Comparison of ENCODE assay signal across 16 mouse cellular contexts in the genomic region with DNA sequence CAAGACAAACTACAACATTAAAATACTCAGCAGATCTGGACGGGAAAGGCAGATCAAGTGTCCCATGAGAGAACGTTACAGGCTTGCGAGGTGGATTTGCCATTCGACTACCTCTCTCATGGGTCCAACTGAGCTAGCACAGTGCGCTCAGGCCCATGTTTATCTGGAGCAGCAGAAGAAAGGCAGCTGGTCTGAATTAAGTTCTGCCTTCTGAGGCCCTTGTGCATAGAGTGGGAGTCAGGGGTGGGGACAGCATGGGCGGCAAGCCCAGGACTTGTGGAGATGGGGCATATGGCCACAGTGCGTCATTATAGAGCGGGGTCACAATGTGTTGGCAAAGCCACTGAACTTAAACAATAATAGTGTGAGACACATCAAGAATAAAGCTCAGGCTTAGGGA.
DNase-seq lines count a peak whose midpoint lies in the region; ATAC-seq lines count a peak whose summit lies in the region.
"Had no signal": no experiment of that assay in that cellular context is flagged by ENCODE, and none has a peak within 500 bp of the region (broad histone marks: within the 10 kb centered on the region; RNA-seq: fewer than 3 reads in every experiment).

No protein-coding gene starts in this region.

- no peaks in the 10 kb centered on the region for H3K27me3 ChIP-seq in stomach, embryonic 15.5 days (replicated peaks)
- H3K27me3 ChIP-seq: heart, embryonic 15.5 days; neural tube, embryonic 13.5 days; Patski had no signal

- H3K4me1 ChIP-seq in stomach, embryonic 15.5 days, result no peaks in the 10 kb centered on the region
- H3K4me1 ChIP-seq: heart, embryonic 15.5 days; neural tube, embryonic 13.5 days had no signal

- 0 out of 2 replicates have a peak, but pooled peaks have one; percentile 7 for ATAC-seq in stomach, embryonic 15.5 days (ENCODE audit: insufficient read depth, low FRiP score, low read depth)
- ATAC-seq: Patski had no signal

- H3K9ac ChIP-seq in stomach, embryonic 15.5 days, result no peak overlapping the region
- H3K9ac ChIP-seq: heart, embryonic 15.5 days; neural tube, embryonic 13.5 days had no signal

- H3K4me3 ChIP-seq in stomach, embryonic 15.5 days (replicated peaks), result no peak overlapping the region
- H3K4me3 ChIP-seq: heart, embryonic 15.5 days; neural tube, embryonic 13.5 days had no signal

- DNase-seq in kidney, postnatal 14 days, result peak; percentile 39
- no peak for DNase-seq in kidney, adult 8-10 months
- peak; percentile 41 for DNase-seq in testis, postnatal 10 days (ENCODE audit: low spot score)
- no peak for DNase-seq in testis, postnatal 14 days (ENCODE audit: low spot score)
- peak; percentile 30 to 37 for DNase-seq in heart, adult 9 months (ENCODE audit: low spot score in 2 of 2)
- DNase-seq in cerebellum, postnatal 25 days, result no peak
- no peak for DNase-seq in adrenal gland, postnatal 10 days
- DNase-seq: cerebellum, adult 2 months; right cerebral cortex, adult 18-20 months; thymus, postnatal 14 days had no signal

- WGBS in stomach, embryonic 15.5 days, result 62% methylated on average over 8 of the region's 8 CpGs

- H3K27ac ChIP-seq in stomach, embryonic 15.5 days, result no peak overlapping the region
- H3K27ac ChIP-seq: heart, embryonic 15.5 days; kidney, postnatal 0 days; neural tube, embryonic 13.5 days had no signal

- no peak overlapping the region for H3K4me2 ChIP-seq in stomach, embryonic 15.5 days
- H3K4me2 ChIP-seq: heart, embryonic 15.5 days; liver, embryonic 11.5 days; neural tube, embryonic 13.5 days had no signal

- no peaks in the 10 kb centered on the region for H3K36me3 ChIP-seq in stomach, embryonic 15.5 days
- H3K36me3 ChIP-seq: heart, embryonic 15.5 days; neural tube, embryonic 13.5 days had no signal

- H3K9me3 ChIP-seq in stomach, embryonic 15.5 days, result no peaks in the 10 kb centered on the region
- H3K9me3 ChIP-seq: heart, embryonic 15.5 days; neural tube, embryonic 13.5 days had no signal

Comparison
In these comparisons a context has a peak if more than half of its experiments do, and no peak if none do; other contexts are left out.
1. DNase-seq: peak in kidney, postnatal 14 days (single experiment), testis, postnatal 10 days (single experiment) and heart, adult 9 months (2 of 2); none in kidney, adult 8-10 months (0 of 2), testis, postnatal 14 days (single experiment), cerebellum, postnatal 25 days (0 of 2) and adrenal gland, postnatal 10 days (single experiment).